Mouse (Mus musculus) C2C12 (cell line): ENCODE data around the gene Gp6.

Source experiments
- CTCF ChIP-seq: IDR thresholded peaks from one replicate; pipeline ENCODE4 v1.5.1; 2011; ENCODE audit not compliant: control insufficient read depth, insufficient read depth, insufficient read length
- MAX ChIP-seq: IDR thresholded peaks from one replicate; pipeline ENCODE4 v1.6.1; 2011; ENCODE audit warnings: mild to moderate bottlenecking, control low read depth
- USF1 ChIP-seq: IDR thresholded peaks from one replicate; pipeline ENCODE4 v1.6.1; 2011; ENCODE audit warnings: low read depth, mild to moderate bottlenecking, control low read depth, moderate library complexity

GRCm38 (mm10) chr7:4323301-4323700, 74.2 kb downstream of the Gp6 start:
- no peak for TF ChIP-seq MAX
- no peak for TF ChIP-seq USF1
- no peak for TF ChIP-seq CTCF
